Mouse (Mus musculus): Measurements from ENCODE around the gene Cdkn2c.
A peak's percentile ranks its signal among the peaks of the same experiment; 100 is the strongest.

Cdkn2c gene

GRCm38 (mm10) chr4:109657021-109657850 is 9.8 kb downstream of the Cdkn2c start:
- DNase-seq (ENCODE audit: low spot score in 2 of 2) = peak in 1 of 2 experiments; percentile 31

GRCm38 (mm10) chr4:109656301-109656700 is 10.7 kb downstream of the Cdkn2c start:
- no peak for DNase-seq (ENCODE audit: low spot score in 2 of 2)

GRCm38 (mm10) chr4:109655738-109656137 is 11.3 kb downstream of the Cdkn2c start:
- DNase-seq (ENCODE audit: low spot score in 2 of 2) = no peak

GRCm38 (mm10) chr4:109654701-109655100 is 12.3 kb downstream of the Cdkn2c start:
- no peak for DNase-seq (ENCODE audit: low spot score in 2 of 2)

GRCm38 (mm10) chr4:109653251-109653650 is 13.7 kb downstream of the Cdkn2c start:
- DNase-seq (ENCODE audit: low spot score in 2 of 2) = no peak

GRCm38 (mm10) chr4:109649331-109649730 is 17.7 kb downstream of the Cdkn2c start:
- DNase-seq (ENCODE audit: low spot score in 2 of 2) = no peak

- DNase-seq (ENCODE audit: low spot score in 2 of 2) = no peak
Observed at GRCm38 (mm10) chr4:109647281-109647680, 19.7 kb downstream of the Cdkn2c start.

GRCm38 (mm10) chr4:109641451-109641850 is 25.5 kb downstream of the Cdkn2c start:
- no peak for DNase-seq (ENCODE audit: low spot score in 2 of 2)

- no peak for DNase-seq (ENCODE audit: low spot score in 2 of 2)
Observed at GRCm38 (mm10) chr4:109640141-109640540, 26.8 kb downstream of the Cdkn2c start.

GRCm38 (mm10) chr4:109639356-109639755 is 27.6 kb downstream of the Cdkn2c start:
- DNase-seq (ENCODE audit: low spot score in 2 of 2) = no peak

- no peak for DNase-seq (ENCODE audit: low spot score in 2 of 2)
Observed at GRCm38 (mm10) chr4:109634971-109635370, 32.0 kb downstream of the Cdkn2c start.

GRCm38 (mm10) chr4:109631029-109631428 is 36.0 kb downstream of the Cdkn2c start:
- DNase-seq (ENCODE audit: low spot score in 2 of 2) = no peak

- DNase-seq (ENCODE audit: low spot score in 2 of 2) = no peak
Observed at GRCm38 (mm10) chr4:109630215-109630614, 36.8 kb downstream of the Cdkn2c start.

GRCm38 (mm10) chr4:109612596-109612995 is 54.4 kb downstream of the Cdkn2c start:
- DNase-seq (ENCODE audit: low spot score in 2 of 2) = no peak

All from urinary bladder, postnatal 4 days (tissue).